Mouse (Mus musculus) heart, embryonic 14.5 days (tissue): Measurements from ENCODE around the gene Tdrd3. TPM values are rescaled to one million over a fixed set of nuclear protein-coding genes. Genes with fewer than 3 reads are reported as not detected.
A peak's percentile ranks its signal among the peaks of the same experiment; 100 is the strongest.

Experiments used
- ATAC-seq: fragments of 200-750 bp; cut with Nextera tagmentation; 2 replicates; pipeline ENCODE4 v1.8.0; 2017; ENCODE audit warnings: low read depth, moderate TSS enrichment; ENCODE audit not compliant: insufficient number of reproducible peaks, insufficient read depth, low FRiP score
- H3K27ac ChIP-seq, 2 experiments: fragments of 200-500 bp in 1 of 2; fragments of 300-500 bp in 1 of 2; sonication (generic) in 1 of 2; replicated peaks in 1 of 2; 2 replicates each; pipeline ENCODE4 v1.5.1; 2012 to 2014; ENCODE audit warnings: low read depth in 2 of 2, low read length in 2 of 2, control low read depth in 1 of 2, mild to moderate bottlenecking in 1 of 2, mixed read lengths in 1 of 2; ENCODE audit not compliant: control insufficient read depth in 1 of 2, insufficient read depth in 1 of 2
- H3K27me3 ChIP-seq: fragments of 300-500 bp; sonication (generic); 2 replicates; pipeline ENCODE4 v1.6.1; 2014; ENCODE audit warnings: mild to moderate bottlenecking, low read length, control low read depth; ENCODE audit not compliant: control insufficient read depth, insufficient read depth
- H3K36me3 ChIP-seq: fragments of 300-500 bp; sonication (generic); 2 replicates; pipeline ENCODE4 v1.6.1; 2014; ENCODE audit warnings: mild to moderate bottlenecking, control low read depth, low read length, mixed read lengths; ENCODE audit not compliant: control insufficient read depth, insufficient read depth
- H3K4me1 ChIP-seq, 2 experiments: fragments of 200-500 bp in 1 of 2; fragments of 300-500 bp in 1 of 2; sonication (generic) in 1 of 2; 2 replicates each; pipeline ENCODE4 v1.6.1; 2012 to 2014; ENCODE audit warnings: low read length in 2 of 2, control low read depth in 1 of 2, mixed read lengths in 1 of 2; ENCODE audit not compliant: control insufficient read depth in 2 of 2, insufficient read depth in 2 of 2
- H3K4me2 ChIP-seq: fragments of 300-500 bp; sonication (generic); 2 replicates; pipeline ENCODE4 v1.6.1; 2014; ENCODE audit warnings: mild to moderate bottlenecking, low read length
- H3K4me3 ChIP-seq, 2 experiments: fragments of 200-500 bp in 1 of 2; fragments of 300-500 bp in 1 of 2; sonication (generic) in 1 of 2; 2 replicates each; pipeline ENCODE4 v1.5.1; 2012 to 2014; ENCODE audit warnings: low read length in 2 of 2, mild to moderate bottlenecking in 2 of 2, control low read depth in 1 of 2, low read depth in 1 of 2, moderate library complexity in 1 of 2; ENCODE audit not compliant: control insufficient read depth in 1 of 2, insufficient read depth in 1 of 2
- H3K9ac ChIP-seq: fragments of 300-500 bp; sonication (generic); 2 replicates; pipeline ENCODE4 v1.6.1; 2014; ENCODE audit warnings: mild to moderate bottlenecking, low read length
- H3K9me3 ChIP-seq: fragments of 300-500 bp; sonication (generic); 2 replicates; pipeline ENCODE4 v1.6.1; 2016; ENCODE audit warnings: low read length, control low read depth; ENCODE audit not compliant: control insufficient read depth
- WGBS: fragments of 180-500 bp; shearing (Covaris S2); extraction: QIAGEN DNeasy Blood & Tissue Kit; methylation state at CpG from one replicate; pipeline ENCODE4 v1.1.7; 2014; 5-methylcytosine and 5-hydroxymethylcytosine counted together
- polyA plus RNA-seq: library from polyadenylated mRNA; unstranded; fragments of >200 nt; fragmentation: Nextera tagmentation; extraction: Ambion mirVana; gene quantifications from 2 replicates; pipeline ENCODE4 v1.2.1, GENCODE M21; 2014

The Tdrd3 gene
- polyA plus RNA-seq, 1 experiment from 2014 or later, result 24.2 TPM

- peak overlapping the region; percentile 95 for H3K9ac ChIP-seq
- no peaks in the 10 kb centered on the region for H3K9me3 ChIP-seq
- peak; percentile 35 for ATAC-seq
- no peaks in the 10 kb centered on the region for H3K36me3 ChIP-seq
- WGBS, result under 1% methylated on average over 81 of the region's 109 CpGs
- no peaks in the 10 kb centered on the region for H3K27me3 ChIP-seq
- H3K4me3 ChIP-seq, result peak overlapping the region; percentile 75 to 88
- peak overlapping the region; percentile 95 to 100 for H3K27ac ChIP-seq
- H3K4me1 ChIP-seq, result peaks cover 2 to 29% of the 10 kb centered on the region in 2 experiments; a peak in 3 of 4 replicates
- peak overlapping the region; percentile 71 for H3K4me2 ChIP-seq
Observed at GRCm38 (mm10) chr14:87416755-87417690, 584 bp downstream of the Tdrd3 start.

GRCm38 (mm10) chr14:87417691-87418070, 1.2 kb downstream of the Tdrd3 start:
- Histone ChIP-seq H3K4me2 (peak overlapping the region; percentile 71), H3K36me3 (no peaks in the 10 kb centered on the region), H3K9me3 (no peaks in the 10 kb centered on the region), H3K27ac (peak overlapping the region; percentile 95 to 100), H3K27me3 (no peaks in the 10 kb centered on the region), H3K4me1 (peaks cover 2 to 34% of the 10 kb centered on the region in 2 experiments; a peak in 3 of 4 replicates), H3K4me3 (peak overlapping the region; percentile 75 to 88), H3K9ac (peak overlapping the region; percentile 95)
- no peak for ATAC-seq
- under 1% methylated on average over 3 of the region's 3 CpGs for WGBS

GRCm38 (mm10) chr14:87419740-87420139, 3.3 kb downstream of the Tdrd3 start:
- Histone ChIP-seq H3K27me3 (no peaks in the 10 kb centered on the region), H3K27ac (no peak overlapping the region)
- ATAC-seq, result no peak

GRCm38 (mm10) chr14:87420576-87420975, 4.1 kb downstream of the Tdrd3 start:
- H3K27ac ChIP-seq, result no peak overlapping the region
- H3K9me3 ChIP-seq, result no peaks in the 10 kb centered on the region
- no peak overlapping the region for H3K4me2 ChIP-seq
- H3K27me3 ChIP-seq, result no peaks in the 10 kb centered on the region
- no peak for ATAC-seq
- H3K4me3 ChIP-seq, result no peak overlapping the region
- peaks cover 5 to 52% of the 10 kb centered on the region in 2 experiments for H3K4me1 ChIP-seq
- WGBS, result 70% methylated on average over 4 of the region's 4 CpGs
- no peak overlapping the region for H3K9ac ChIP-seq
- H3K36me3 ChIP-seq, result no peaks in the 10 kb centered on the region

More at GRCm38 (mm10) chr14:87419740-87420139, 3.3 kb downstream of the Tdrd3 start:
- Histone ChIP-seq H3K4me1 (peaks cover 2 to 48% of the 10 kb centered on the region in 2 experiments; a peak in 3 of 4 replicates), H3K4me3 (no peak overlapping the region), H3K36me3 (no peaks in the 10 kb centered on the region), H3K9me3 (no peaks in the 10 kb centered on the region), H3K9ac (no peak overlapping the region), H3K4me2 (no peak overlapping the region)
- WGBS, result 76% methylated on average over 2 of the region's 2 CpGs

GRCm38 (mm10) chr14:87422432-87422831, 6.0 kb downstream of the Tdrd3 start:
- 88% methylated on average over 3 of the region's 3 CpGs for WGBS
- Histone ChIP-seq H3K9ac (no peak overlapping the region), H3K4me3 (no peak overlapping the region), H3K27me3 (no peaks in the 10 kb centered on the region), H3K27ac (no peak overlapping the region), H3K36me3 (no peaks in the 10 kb centered on the region), H3K4me2 (no peak overlapping the region), H3K4me1 (peaks cover 11 to 66% of the 10 kb centered on the region in 2 experiments), H3K9me3 (no peaks in the 10 kb centered on the region)
- ATAC-seq, result no peak

- Histone ChIP-seq H3K27me3 (no peaks in the 10 kb centered on the region), H3K4me2 (peak overlapping the region; percentile 9; the same call in 1 of the 2 replicates), H3K27ac (peak overlapping the region; percentile 3 to 37; a peak in 2 of 4 replicates), H3K4me3 (no peak overlapping the region), H3K4me1 (peaks cover 8 to 52% of the 10 kb centered on the region in 2 experiments), H3K36me3 (no peaks in the 10 kb centered on the region), H3K9ac (no peak overlapping the region), H3K9me3 (no peaks in the 10 kb centered on the region)
- WGBS, result 29% methylated on average over 7 of the region's 7 CpGs
- ATAC-seq, result no peak
Observed at GRCm38 (mm10) chr14:87426297-87426922, 10.0 kb downstream of the Tdrd3 start.

- ATAC-seq, result no peak
- WGBS, result 81% methylated on average over 4 of the region's 4 CpGs
- no peak overlapping the region for H3K27ac ChIP-seq
Observed at GRCm38 (mm10) chr14:87427032-87427431, 10.6 kb downstream of the Tdrd3 start.

More at GRCm38 (mm10) chr14:87427032-87427431, 10.6 kb downstream of the Tdrd3 start:
- Histone ChIP-seq H3K36me3 (no peaks in the 10 kb centered on the region), H3K4me1 (peaks cover 11 to 49% of the 10 kb centered on the region in 2 experiments), H3K4me2 (no peak overlapping the region), H3K9me3 (no peaks in the 10 kb centered on the region), H3K4me3 (no peak overlapping the region), H3K27me3 (no peaks in the 10 kb centered on the region), H3K9ac (no peak overlapping the region)
